Mouse (Mus musculus) midbrain, postnatal 0 days (tissue): Measurements from ENCODE around the gene Cplx3. TPM values are rescaled to one million over a fixed set of nuclear protein-coding genes. Genes with fewer than 3 reads are reported as not detected.

Experiments
- ATAC-seq: fragments of 200-750 bp; cut with Nextera tagmentation; 2 replicates; pipeline ENCODE4 v1.8.0; 2017; ENCODE audit warnings: moderate number of reproducible peaks, mild to moderate bottlenecking, moderate TSS enrichment, moderate library complexity; ENCODE audit not compliant: low FRiP score
- DNase-seq: peaks from one replicate; pipeline ENCODE4 v3.0.0-alpha.2; 2015; ENCODE audit warnings: low spot score
- H3K27ac ChIP-seq: fragments of 300-500 bp; sonication (generic); 2 replicates; pipeline ENCODE4 v1.5.1; 2014; ENCODE audit warnings: low read depth, mild to moderate bottlenecking, low read length, mixed read lengths
- H3K27me3 ChIP-seq: fragments of 300-500 bp; sonication (generic); 2 replicates; pipeline ENCODE4 v1.6.1; 2014; ENCODE audit warnings: low read length, control low read depth, mixed read lengths; ENCODE audit not compliant: insufficient read depth
- H3K36me3 ChIP-seq: fragments of 300-500 bp; sonication (generic); 2 replicates; pipeline ENCODE4 v1.6.1; 2014; ENCODE audit warnings: low read length, control low read depth, mixed read lengths; ENCODE audit not compliant: insufficient read depth
- H3K4me1 ChIP-seq: fragments of 300-500 bp; sonication (generic); 2 replicates; pipeline ENCODE4 v1.6.1; 2014; ENCODE audit warnings: mild to moderate bottlenecking, control low read depth, antibody characterized with exemption, low read length, mixed read lengths; ENCODE audit not compliant: insufficient read depth
- H3K4me2 ChIP-seq: fragments of 300-500 bp; sonication (generic); 2 replicates; pipeline ENCODE4 v1.6.1; 2014; ENCODE audit warnings: low read depth, mild to moderate bottlenecking, low read length, mixed read lengths; ENCODE audit not compliant: poor library complexity, severe bottlenecking
- H3K4me3 ChIP-seq: fragments of 300-500 bp; sonication (generic); 2 replicates; pipeline ENCODE4 v1.5.1; 2014; ENCODE audit warnings: low read depth, mild to moderate bottlenecking, low read length, moderate library complexity
- H3K9ac ChIP-seq: fragments of 300-500 bp; sonication (generic); replicated peaks from 2 replicates; pipeline ENCODE4 v1.6.1; 2014; ENCODE audit warnings: mild to moderate bottlenecking, low read length, moderate library complexity, mixed read lengths; ENCODE audit not compliant: poor library complexity, severe bottlenecking
- H3K9me3 ChIP-seq: fragments of 300-500 bp; sonication (generic); 2 replicates; pipeline ENCODE4 v1.6.1; 2016; ENCODE audit warnings: low read length, control low read depth
- CTCF ChIP-seq: IDR thresholded peaks from 2 replicates; pipeline ENCODE4 v1.5.1; 2016; ENCODE audit warnings: antibody characterized with exemption, mild to moderate bottlenecking
- WGBS: fragments of 180-500 bp; shearing (Covaris S2); extraction: QIAGEN DNeasy Blood & Tissue Kit; methylation state at CpG from one replicate; pipeline ENCODE4 v1.1.7; 2014; 5-methylcytosine and 5-hydroxymethylcytosine counted together
- polyA plus RNA-seq: library from polyadenylated mRNA; unstranded; fragments of >200 nt; fragmentation: Nextera tagmentation; extraction: Ambion mirVana; gene quantifications from 2 replicates; pipeline ENCODE4 v1.2.1, GENCODE M21; 2015
- total RNA-seq: library from RNA; depleted of rRNA; stranded (reverse); fragments of >200 nt; gene quantifications from 2 replicates; pipeline ENCODE4 v1.2.3, GENCODE M21; 2014

Cplx3 gene
- total and polyA plus RNA-seq, 2 experiments from 2014 or later: 1.9 TPM; not detected in 1

DNA sequence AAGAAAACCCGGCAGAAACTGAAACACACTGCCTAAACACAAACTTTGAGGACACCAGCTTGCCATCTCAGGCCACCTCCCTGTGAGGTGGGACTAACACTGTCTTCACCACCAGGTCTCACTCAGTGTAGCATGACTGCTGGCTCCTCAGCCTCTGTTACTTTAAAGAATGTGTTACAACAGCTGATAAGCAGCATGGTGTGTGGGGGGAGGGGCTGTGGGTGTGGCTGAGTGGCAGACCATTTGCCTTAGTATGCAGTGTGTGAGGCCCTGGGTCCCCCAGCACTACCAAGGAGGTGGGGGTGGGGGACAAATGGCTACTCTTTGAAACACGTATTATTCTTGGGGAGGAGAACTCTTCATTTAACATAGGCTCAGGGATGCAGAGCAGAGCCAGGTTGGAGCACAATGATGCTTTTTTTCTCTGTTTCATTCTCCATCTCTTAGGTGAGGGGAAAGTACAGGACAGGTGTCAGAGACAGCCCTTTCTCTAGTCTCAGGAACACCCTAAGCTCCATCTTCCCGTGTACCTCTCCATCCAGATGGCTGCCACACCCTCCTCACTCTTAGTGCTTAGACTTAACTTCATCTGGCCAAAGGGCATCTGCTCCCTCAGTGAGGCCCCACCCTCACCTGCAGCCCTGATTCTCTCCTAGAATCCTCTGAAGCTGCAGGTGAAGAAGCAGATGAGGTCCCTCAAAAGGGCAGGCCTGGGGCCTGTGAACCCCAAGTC lies 5.3 kb downstream of the Cplx3 start:
- H3K4me3 ChIP-seq: no peak overlapping the region
- no peaks in the 10 kb centered on the region for H3K36me3 ChIP-seq
- H3K4me1 ChIP-seq: peaks cover 2% of the 10 kb centered on the region; the same call in 1 of the 2 replicates
- no peaks in the 10 kb centered on the region for H3K9me3 ChIP-seq
- DNase-seq (no peak), ATAC-seq (no peak)
- H3K4me2 ChIP-seq: no peak overlapping the region
- H3K27ac ChIP-seq: no peak overlapping the region
- no peak for TF ChIP-seq CTCF
- 12% methylated on average over 3 of the region's 3 CpGs for WGBS
- no peaks in the 10 kb centered on the region for H3K27me3 ChIP-seq
- H3K9ac ChIP-seq: no peak overlapping the region

DNA sequence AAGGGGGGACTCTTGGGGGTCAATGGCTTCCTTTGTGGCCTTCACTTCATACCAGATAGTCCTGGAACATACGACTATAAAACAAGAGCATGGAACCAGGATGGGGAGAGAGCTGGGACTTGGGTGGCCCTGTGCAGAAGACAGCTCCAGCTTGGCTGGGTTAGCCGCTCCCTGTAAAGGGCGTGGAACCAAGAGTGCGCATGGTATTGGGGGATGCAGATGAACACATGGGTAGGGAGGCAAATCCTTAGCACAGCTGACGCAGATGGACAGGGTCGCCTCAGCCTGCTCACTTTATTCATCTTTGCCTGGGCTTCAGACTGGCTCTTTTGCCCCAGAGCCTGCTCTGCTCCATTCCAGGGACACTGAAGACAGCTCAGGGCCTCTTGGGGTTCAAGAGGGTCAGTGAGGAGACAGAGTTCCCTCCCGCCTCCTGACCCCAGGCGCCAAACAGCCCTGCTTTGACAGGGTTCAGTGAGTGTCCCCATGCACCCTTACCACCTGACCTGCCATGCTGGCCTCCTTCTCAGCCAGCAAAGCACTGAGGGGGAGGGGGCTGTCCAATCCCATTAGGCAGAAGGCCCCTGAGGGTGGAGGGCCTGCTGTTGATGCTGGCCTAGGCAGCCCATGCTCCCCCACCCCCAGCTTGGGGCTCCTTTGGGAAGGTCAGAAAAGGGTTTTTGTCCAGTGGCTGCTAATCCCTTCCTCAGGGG lies 7.1 kb downstream of the Cplx3 start:
- Histone ChIP-seq H3K36me3 (peaks cover 14% of the 10 kb centered on the region), H3K4me3 (no peak overlapping the region), H3K9ac (no peak overlapping the region), H3K27me3 (no peaks in the 10 kb centered on the region), H3K27ac (no peak overlapping the region), H3K9me3 (no peaks in the 10 kb centered on the region), H3K4me1 (no peaks in the 10 kb centered on the region), H3K4me2 (no peak overlapping the region)
- ATAC-seq (no peak), DNase-seq (no peak)
- 29% methylated on average over 8 of the region's 8 CpGs for WGBS
- TF ChIP-seq CTCF: no peak

DNA sequence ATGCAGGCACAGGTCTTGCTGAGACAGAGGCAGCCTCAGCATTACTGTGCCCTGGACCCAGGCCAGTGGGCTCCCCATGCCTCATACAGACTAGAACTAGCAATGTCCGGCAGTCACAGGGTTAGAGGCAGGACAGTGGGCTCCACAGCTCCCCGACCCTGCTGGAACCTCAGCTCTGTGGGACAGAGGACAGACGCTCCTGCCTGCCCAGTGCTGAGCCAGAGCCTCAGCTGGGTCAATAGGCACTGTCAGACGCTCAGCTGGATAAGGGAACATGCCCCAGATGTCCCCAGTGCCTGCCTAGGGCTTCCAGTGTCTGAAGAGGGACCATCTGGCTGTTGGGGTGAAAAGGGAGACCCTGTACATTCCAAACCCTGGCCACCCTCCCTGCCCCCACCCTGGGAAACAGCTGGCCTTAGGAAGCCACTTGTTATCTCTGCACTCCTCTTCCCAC lies 8.1 kb downstream of the Cplx3 start:
- H3K27ac ChIP-seq: no peak overlapping the region
- H3K36me3 ChIP-seq: peaks cover 24% of the 10 kb centered on the region
- WGBS: 15% methylated on average over 4 of the region's 4 CpGs
- no peak overlapping the region for H3K9ac ChIP-seq
- no peak for TF ChIP-seq CTCF
- H3K4me1 ChIP-seq: no peaks in the 10 kb centered on the region
- H3K27me3 ChIP-seq: no peaks in the 10 kb centered on the region
- ATAC-seq: 0 out of 2 replicates have a peak, but pooled peaks have one; percentile 14
- H3K4me3 ChIP-seq: no peak overlapping the region
- no peaks in the 10 kb centered on the region for H3K9me3 ChIP-seq
- no peak overlapping the region for H3K4me2 ChIP-seq
- no peak for DNase-seq

GRCm38 (mm10) chr9:57597265-57597664 lies 8.8 kb downstream of the Cplx3 start:
- H3K4me2 ChIP-seq: no peak overlapping the region
- 88% methylated on average over 8 of the region's 8 CpGs for WGBS
- H3K4me3 ChIP-seq: no peak overlapping the region
- no peaks in the 10 kb centered on the region for H3K9me3 ChIP-seq
- no peak overlapping the region for H3K9ac ChIP-seq
- H3K36me3 ChIP-seq: peaks cover 25% of the 10 kb centered on the region
- TF ChIP-seq CTCF: no peak
- no peak for ATAC-seq
- DNase-seq: no peak
- H3K27ac ChIP-seq: no peak overlapping the region
- H3K27me3 ChIP-seq: no peaks in the 10 kb centered on the region
- H3K4me1 ChIP-seq: no peaks in the 10 kb centered on the region

GRCm38 (mm10) chr9:57594174-57594509 lies 11.9 kb downstream of the Cplx3 start:
- ATAC-seq (no peak), DNase-seq (no peak)
- no peaks in the 10 kb centered on the region for H3K4me1 ChIP-seq
- no peaks in the 10 kb centered on the region for H3K9me3 ChIP-seq
- TF ChIP-seq CTCF: no peak
- no peak overlapping the region for H3K9ac ChIP-seq
- no peak overlapping the region for H3K4me2 ChIP-seq
- H3K27ac ChIP-seq: no peak overlapping the region
- H3K36me3 ChIP-seq: peaks cover 27% of the 10 kb centered on the region
- H3K27me3 ChIP-seq: no peaks in the 10 kb centered on the region
- H3K4me3 ChIP-seq: no peak overlapping the region
- 68% methylated on average over 9 of the region's 9 CpGs for WGBS

DNA sequence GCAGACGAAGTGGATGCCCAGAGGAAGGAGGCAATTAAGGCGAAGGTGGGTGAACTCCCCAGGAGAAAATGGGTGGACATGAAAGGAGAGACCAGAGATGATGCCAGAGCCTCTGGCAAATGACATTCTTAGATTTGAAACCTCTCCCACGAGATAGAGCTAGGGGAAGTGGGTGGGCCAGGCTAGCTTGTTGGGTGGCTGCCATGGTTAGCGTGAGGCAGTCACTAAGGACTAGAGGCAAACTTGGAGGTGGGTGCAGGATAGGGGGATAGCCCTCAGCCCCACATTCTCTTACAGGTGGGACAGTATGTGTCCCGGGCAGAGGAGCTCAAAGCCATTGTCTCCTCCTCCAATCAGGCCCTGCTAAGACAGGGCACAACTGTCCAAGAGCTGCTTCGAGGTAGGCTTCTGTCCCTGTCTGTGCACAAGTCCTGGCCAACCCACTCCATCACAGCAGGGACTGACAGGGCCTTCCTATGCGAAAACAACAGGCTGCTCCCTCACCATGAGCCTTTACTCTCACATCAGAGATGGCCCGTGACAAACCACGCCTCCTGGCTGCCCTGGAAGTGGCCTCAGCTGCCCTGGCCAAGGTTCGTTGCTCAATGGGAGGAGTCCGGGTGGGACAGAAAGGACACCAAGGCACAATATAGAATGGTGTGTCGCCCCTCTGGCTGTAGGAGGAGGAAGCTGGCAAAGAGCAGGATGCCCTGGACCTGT lies 12.5 kb downstream of the Cplx3 start:
- no peaks in the 10 kb centered on the region for H3K9me3 ChIP-seq
- H3K27ac ChIP-seq: no peak overlapping the region
- H3K36me3 ChIP-seq: peaks cover 27% of the 10 kb centered on the region
- no peak overlapping the region for H3K4me3 ChIP-seq
- no peak overlapping the region for H3K4me2 ChIP-seq
- ATAC-seq (no peak), DNase-seq (no peak)
- no peak overlapping the region for H3K9ac ChIP-seq
- no peak for TF ChIP-seq CTCF
- WGBS: 38% methylated on average over 12 of the region's 12 CpGs
- no peaks in the 10 kb centered on the region for H3K27me3 ChIP-seq
- H3K4me1 ChIP-seq: no peaks in the 10 kb centered on the region
